Mouse (Mus musculus): Measurements from ENCODE around the gene Col4a4. TPM values are rescaled to one million over a fixed set of nuclear protein-coding genes. Genes with fewer than 3 reads are reported as not detected.

Gene Col4a4
- total RNA-seq, 2 experiments from 2014 or later = 0.62 to 1.0 TPM

DNA sequence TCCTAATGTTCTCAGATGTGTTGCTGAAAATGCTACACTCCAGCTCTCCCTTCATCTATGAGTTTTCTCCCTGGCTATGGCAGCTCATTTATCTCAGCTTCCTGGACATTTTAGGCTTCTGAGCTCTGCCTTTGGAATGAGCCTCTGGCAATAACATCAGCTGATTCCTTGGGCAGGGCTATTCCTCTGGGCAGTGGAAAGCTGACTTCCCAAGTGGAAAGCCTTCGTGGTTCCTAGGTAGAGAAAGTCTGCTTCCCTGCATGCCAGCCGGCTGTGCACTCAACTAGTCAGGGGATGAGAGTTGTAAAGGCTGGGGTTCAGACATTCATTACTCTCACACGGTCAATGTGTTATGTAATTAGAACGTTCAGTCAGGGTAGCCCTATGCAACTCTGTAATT lies 8.3 kb downstream of the Col4a4 start:
- no peak for DNase-seq (ENCODE audit: low spot score in 2 of 2)

DNA sequence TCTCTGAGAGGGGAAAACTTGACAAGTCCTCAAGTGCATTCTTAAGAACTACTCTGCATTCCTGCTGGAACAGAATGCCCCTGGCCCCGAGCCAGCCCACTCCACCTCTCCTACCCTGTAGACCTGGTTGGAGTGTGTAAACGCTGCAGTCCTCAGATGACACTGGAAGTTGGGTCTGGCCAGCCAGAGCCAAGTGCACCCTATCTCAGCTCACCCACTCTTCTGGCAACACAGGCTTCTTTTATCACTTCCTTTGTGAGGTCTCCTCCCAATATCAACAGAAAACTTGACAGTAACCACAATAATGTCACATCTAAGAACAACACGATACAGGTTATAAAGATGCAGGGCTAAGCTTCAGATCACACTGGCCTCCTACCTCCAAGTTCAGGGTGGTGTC lies 8.7 kb downstream of the Col4a4 start:
- DNase-seq (ENCODE audit: low spot score in 2 of 2) = no peak

DNA sequence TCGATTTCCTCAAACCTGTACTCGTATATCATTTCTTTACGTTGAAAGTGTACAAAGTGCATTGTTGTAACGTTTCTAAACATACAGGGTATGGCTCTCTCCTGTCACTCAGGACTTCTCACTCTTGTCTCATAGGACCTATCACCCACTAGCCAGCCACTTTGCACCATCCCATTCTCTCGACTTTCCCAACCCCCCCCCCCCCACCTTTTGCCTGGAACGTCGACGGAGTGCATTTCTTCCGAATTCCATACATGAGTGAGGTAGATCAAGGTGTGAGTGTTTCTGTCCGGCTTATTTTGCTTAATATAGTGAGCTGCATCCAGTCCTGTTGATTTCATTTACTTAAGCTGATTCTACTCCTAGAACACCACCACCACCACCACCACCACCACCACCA lies 9.3 kb downstream of the Col4a4 start:
- no peak for DNase-seq (ENCODE audit: low spot score in 2 of 2)

DNA sequence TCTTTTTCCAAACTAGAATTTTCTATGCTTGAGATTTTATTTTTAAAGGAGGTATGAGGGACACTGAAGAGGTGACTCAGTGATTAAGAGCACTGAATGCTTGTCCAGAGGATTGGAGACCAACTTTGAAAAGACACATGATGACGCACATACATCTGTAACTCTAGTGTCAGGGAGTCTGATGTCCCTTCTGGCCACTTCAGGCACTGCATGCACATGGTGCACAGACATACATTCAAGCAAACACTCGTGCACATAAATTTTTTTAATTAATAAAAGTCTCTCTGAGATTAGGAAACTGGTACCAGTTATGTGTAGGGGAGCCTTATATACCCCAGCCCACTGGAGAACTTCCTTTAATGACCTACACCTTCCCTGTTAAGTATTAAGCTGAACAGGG lies 10.5 kb downstream of the Col4a4 start:
- no peak for DNase-seq (ENCODE audit: low spot score in 2 of 2)

DNA sequence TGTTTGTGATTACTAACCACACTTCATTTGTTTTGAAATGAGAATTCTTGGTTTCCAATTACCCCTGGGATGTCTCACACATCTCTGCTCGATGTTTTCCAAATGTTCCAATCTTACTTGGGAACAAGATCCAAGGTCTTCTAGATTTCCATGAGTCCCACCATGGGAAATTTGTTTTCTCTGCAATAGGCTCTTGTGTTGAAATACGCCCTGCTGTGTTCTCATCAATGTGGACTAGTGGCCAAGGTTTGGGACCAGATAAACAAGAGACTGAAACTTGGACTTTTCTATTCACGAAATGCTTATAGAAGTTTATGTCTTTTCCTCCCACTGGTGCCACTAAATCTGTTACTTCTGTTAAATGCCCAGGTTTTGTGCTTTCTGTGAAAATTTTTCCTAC lies 11.0 kb downstream of the Col4a4 start:
- no peak for DNase-seq (ENCODE audit: low spot score in 2 of 2)

DNA sequence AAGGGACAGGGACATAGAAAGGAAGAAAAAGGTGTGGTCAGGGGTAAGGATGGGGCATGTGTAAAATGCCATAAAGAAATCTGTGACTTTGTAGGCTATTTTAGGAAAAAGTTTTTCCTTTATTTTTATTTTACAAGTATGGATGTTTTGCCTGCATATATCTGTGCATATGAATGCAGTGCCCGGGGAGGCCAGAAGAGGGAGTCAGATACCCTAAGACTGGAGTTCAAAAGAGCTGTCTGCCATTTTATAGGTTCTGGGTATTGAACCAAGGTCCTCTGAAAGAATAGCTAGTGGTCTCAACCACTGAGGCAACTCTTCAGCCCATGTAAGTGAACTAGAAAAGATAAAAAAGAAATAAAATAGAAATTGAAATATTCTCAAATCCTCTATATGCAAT lies 14.9 kb downstream of the Col4a4 start:
- no peak for DNase-seq (ENCODE audit: low spot score in 2 of 2)

DNA sequence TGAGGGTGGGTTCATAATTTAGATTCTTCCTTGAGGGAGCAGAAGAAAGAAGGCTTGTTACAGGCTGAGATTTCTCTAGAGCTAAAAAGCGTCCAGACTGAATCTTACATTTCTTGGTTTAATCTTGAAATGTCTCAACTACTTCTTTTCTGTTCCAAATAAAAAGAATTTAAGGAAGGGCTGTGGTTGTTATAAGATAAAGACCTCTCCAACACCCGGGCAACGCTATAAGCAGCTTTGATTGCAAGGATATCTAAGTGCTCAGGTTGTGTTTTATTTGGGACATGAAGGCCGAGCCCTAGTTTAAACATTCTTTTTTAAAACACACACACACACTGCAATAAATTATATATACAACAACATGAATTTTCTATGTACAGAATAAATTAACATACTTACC lies 17.2 kb downstream of the Col4a4 start:
- DNase-seq (ENCODE audit: low spot score in 2 of 2) = no peak

DNA sequence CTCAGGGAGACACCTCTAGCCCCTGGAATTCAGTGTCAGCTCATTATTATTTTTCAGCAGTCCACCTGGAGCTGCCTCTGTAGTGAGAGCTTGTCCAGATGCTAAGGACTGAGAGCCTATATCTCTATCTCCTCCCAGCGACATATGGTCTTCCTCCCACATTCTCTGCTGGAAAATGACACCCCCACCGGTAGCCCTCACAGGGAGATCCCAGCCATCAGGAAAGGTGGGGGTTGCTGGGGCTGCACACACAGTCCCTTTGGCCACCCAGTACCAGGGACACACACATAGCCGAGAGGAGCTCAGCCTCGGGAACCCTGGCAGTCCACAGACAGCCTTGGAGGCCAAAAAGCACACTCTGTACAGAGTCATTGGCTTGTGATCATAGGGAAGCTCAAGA lies 26.4 kb downstream of the Col4a4 start:
- no peak for DNase-seq (ENCODE audit: low spot score in 2 of 2)

DNA sequence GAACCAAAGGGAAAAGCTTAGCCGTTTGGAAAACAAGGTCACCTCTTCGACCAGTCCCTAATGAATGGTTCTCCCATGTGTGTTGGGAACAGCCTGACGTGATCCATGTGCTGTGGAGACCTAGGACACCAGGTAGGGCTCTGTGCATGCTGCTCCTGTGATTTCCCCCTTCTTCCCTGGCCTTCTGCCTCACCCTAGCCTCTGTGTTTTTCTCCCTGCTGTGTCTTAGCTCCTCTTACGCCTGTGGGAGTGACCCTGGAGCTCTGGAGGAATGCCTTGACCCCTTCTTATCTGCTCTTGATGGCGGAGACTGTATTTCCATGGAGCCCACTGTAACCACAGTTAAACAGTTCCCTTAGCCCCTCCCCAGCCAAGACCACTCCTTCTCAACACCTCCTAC lies 31.8 kb downstream of the Col4a4 start:
- DNase-seq (ENCODE audit: low spot score in 2 of 2) = no peak

DNA sequence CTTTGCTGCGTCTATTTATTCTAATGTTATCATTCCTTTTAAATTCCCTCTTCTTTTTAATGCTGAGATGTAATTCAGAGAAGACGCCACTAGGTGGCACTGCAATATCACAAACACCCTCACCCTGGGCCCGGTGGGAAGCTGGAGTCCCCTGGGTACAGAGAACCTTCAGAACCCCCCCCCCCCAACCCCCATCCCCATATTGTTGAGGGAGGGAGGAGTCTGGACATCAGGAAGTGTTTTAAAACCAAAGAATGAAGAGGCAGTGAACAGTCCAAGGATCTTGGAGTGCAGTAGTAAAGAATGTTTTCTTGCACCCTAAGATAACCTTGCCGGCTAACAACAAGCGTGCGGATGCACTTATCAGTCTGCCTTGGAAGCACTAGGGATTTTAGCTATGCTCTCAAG lies 32.2 kb downstream of the Col4a4 start:
- no peak for DNase-seq (ENCODE audit: low spot score in 2 of 2)

DNA sequence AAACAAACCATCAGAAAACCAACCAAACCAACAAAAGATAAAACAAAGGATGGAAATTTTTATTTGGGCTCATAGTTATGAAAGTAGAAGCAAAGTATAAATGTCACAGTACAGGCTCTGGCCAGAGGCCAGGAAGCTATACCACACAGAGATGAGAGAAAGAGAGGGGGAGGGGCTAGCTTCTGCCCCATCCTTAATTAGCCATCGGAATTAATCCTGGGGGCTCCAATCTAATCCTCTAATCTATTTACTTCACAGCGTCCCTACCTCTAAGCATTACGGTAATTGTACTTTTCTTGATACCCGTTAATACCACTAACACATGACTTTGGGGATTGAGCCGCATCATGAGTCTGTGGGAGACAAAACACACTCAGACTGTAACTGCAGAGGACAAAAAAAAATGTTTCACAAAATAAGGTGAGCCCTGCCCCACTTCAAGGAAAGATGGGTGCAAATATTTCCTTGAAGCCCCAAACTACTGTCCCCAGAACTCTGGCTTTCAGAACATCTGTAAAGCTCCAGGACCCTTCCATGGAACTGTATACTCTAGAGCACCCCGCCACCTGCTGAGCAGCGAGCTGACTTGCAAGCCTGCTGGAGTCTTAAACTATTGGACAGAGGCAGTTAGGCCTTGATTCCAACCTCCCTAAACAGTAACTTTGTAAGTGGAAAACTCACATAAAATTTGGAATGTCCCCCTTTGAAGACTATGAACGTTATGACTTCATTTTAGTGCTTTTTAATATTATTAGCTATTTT lies 41.3 kb downstream of the Col4a4 start:
- no peak for DNase-seq (ENCODE audit: low spot score in 2 of 2)

DNA sequence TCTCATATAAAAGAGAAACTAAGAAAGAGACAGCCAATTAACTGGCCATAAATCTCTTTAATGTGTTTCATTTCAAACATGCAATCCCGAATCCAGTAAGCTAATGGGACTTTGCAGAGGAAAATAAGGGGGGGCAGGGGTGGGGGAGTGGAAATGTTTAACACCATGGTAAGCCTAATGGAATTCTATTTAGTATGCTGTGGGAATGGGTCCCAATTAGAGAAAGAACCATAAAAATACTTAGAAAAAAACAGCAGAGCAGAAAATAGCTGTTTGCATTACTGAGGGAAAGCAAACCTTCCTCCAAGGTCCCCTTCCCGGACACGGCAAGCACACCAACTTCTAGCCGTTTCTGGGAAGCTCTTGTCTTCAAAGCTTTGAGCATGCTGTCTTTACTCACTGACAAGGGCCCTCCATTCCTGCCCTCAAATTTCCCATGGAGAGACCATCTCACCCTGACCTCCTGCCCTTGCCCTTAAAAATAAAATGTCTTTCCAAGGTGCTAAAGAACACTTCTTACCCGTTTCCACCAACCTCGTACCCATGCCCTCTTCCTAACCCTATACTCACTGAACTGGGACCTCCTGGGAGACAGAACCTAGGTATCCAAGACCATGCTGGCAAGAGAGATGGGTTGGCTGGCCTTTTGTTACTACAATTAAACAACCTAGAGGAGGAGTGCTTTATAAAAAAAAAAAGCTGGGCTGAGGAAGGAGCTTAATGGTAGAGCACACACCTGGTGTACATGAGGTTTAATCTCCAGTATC lies 42.0 kb downstream of the Col4a4 start:
- DNase-seq (ENCODE audit: low spot score in 2 of 2) = no peak

DNA sequence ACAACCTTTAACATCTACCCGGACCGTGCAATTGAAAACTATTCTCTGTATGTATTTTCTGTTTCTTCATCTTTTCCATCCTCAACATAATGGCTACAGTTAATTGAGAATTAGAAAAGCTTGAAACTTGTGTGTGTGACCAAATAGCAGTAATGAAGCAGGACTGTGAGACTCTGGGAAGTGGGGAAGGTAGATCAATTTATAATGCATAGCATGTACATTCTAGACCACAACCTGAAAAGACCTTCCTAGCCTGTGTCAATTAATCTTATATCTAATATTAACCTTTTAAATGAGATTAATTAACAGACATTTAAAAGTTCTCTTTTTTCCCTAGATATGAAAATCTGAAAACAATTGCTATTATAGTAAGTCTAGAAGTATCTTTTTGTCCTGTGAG lies 42.7 kb downstream of the Col4a4 start:
- DNase-seq (ENCODE audit: low spot score in 2 of 2) = no peak

DNA sequence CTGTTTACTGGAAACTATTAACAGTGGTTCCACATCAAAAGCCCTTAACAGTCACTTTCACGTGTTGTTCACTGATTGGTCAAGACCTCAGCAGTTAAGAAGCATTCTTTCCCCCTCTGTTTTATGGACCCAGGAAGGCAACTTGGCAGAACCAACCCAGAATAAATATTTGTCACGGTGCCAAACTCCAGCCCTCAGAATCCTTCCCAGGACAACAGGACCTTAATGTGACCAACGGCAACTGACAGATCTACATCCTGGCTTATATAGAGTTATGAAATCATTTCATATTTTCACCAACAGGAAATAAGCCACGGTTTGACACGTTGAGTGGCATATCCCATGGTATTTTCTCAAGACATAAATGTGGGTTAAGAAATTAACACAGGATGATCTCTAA lies 46.6 kb downstream of the Col4a4 start:
- no peak for DNase-seq (ENCODE audit: low spot score in 2 of 2)

DNA sequence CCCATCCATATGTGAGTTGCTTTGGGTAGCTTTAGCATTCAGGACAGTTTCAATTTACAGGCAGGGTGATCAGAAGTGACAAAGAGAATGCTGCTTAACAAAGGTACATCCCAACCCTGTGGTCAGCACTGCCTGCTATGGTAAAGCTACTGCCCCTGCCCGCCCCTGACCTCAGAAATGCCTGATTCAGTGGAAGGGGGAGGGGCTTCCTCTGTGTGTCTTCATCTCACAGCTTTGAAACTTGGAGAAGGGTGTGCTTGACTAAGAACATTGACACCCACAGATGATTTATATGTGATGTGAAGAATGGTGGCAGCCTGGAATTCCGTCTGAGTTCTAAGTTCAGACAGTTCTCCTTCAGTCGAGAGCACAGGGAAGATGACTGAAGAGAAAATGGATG lies 48.8 kb downstream of the Col4a4 start:
- no peak for DNase-seq (ENCODE audit: low spot score in 2 of 2)

DNA sequence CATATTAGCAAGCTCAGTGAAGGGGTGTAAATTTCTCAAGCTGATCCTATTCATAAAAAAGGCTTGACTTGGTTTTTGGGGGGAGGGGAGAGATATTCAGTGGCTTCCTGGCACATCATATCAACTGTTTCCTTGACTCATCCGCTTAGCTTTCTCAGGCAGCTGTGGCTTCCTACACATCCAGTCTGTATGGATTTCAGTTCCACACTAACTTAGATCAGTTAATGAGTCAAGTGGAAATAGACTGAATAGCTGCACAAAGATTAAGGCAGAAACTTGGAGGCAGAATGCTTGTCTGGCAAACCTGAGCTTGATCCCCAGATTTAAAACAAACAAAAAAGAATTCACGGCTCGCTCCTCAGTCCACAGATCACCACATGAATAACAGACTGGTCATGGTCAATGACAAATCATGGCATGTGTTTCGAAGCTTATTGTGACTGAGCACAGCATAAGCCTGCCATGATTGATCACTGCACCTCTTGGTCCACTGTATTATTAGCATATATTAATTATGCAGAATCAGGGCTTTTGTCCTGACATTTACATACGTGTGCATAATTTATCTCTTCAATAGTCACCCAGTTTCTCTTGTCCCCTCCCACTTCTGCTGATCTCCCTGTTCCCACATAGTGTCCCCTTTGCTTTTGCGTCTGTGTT lies 50.0 kb downstream of the Col4a4 start:
- DNase-seq (ENCODE audit: low spot score in 2 of 2) = no peak

DNA sequence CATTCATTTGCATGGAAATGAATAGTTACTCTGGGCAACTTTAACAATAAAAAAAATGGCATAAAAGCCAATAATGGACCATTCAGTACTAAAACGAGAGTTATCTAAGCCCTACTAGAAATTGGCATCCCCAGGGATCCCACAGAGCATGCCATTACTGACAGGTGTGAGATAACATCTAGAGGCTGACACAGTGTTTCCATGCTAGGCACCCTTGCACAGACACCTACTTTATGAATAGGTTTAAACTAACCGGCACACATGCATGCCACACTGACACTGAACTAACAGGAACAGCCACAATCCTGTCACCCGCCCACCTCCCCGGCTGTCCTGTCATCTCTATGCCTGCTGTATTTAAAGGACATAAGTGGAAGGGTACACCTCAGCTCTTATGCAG lies 58.7 kb downstream of the Col4a4 start:
- DNase-seq (ENCODE audit: low spot score in 2 of 2) = no peak

DNA sequence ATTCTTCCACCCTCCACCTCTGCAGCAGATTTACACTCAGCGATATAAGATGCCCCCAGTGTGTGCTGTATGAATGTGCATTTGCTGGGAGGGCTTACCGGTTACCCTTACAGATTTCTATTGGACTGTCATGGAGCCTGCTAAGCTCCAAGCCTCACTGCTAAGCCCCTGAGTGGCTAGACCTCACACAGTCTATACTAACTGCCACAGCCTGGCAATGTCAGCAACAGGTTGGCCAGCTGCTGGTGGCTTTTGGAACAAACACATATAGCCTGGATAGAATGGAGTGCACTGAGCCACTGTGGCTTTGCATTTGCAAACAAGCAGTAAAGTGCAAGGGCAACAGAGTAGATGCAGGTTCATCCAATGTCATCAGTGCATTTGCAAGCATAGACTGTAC lies 94.7 kb downstream of the Col4a4 start:
- no peak for DNase-seq (ENCODE audit: low spot score in 2 of 2)

DNA sequence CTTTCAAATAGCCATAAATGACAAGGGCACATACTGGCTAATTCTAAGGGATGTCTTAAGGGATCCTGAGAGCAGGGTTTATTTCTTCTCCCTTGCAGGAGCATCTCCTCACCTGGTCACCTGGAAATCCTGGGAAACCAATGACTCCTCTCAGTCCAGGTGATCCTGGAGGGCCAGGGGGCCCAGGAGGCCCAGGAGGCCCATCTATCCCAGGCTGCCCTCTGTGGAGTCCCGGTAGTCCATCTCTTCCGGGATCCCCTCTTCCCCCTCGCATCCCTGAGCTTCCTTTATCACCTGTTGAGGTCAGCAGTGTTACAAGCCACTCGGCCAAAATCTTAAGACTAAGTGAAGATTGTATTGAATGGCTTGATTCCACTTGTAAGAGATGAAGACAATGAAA lies 100.3 kb downstream of the Col4a4 start:
- no peak for DNase-seq (ENCODE audit: low spot score in 2 of 2)

DNA sequence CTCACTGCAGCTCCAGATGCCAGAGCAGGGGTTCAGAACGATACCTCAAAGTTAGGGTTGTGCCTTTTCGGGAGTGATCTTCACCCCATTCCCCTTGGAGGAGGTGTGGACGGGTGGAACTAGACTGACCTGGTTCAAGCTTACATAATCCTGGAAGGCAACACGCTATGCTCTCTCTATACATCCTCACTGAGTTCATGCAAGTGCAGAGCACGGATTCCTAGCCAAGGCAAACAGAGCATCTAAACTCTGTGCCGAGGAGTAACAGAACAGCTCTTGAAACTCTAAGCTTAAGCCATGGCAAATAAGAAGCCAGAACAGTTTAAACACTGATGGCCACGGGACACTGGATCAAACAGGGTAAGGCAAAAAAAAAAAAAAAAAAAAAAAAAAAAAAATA lies 104.3 kb downstream of the Col4a4 start:
- DNase-seq (ENCODE audit: low spot score in 2 of 2) = no peak

DNA sequence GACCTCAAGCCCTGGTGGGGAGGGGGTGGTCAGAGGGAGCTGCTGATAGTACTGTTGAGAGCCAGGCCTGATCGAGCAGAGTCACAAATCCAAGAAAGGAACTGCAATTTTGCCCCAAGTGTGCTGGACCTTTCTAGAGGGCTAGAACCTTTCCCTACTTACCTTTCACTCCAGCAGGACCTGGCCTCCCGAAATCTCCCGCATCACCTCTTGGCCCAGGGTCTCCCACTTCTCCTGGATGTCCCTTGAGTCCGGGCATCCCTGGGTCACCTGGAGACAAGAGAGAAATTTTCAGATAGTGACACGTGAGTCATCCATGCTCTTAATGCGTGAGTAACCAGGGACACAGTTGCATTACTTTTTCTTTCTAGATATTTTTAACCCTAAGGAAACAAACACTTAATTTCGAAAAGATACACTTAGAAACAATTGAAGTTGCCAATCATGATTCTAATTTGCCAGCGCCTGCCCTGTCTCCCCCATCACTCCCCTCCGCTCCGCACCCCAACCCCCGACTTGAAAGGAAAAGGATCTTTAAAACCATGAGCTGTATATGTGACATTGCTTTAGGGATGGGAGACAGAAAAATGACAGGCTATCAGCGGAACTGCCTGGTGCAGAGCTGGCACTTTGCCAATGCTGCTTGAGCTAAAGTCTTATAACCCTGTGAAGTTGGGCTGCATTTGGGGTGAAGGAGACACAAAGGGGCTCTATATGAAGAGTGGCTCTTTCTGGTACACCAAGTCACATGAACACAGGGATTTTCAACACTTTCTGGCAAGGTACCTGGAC lies 106.8 kb downstream of the Col4a4 start:
- DNase-seq (ENCODE audit: low spot score in 2 of 2) = no peak

DNA sequence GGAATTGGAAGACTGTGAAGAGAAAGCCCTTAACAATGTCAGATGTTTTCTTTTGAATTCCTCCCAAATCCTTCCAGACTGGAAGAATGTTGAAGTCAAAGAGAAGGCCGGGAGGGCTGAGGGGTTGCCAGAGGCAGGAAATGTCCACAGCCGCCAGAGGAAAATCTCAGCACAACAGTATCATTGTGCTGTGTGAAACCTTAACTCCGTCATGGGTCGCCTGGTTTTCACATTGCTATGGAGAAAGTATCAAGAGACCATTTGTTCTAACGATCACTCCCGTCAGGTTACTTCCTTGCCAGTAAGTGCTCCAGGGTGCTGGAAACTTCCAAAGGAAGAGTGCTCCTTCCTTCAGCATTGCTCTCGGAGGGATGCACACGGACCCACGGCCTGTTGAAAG lies 109.9 kb downstream of the Col4a4 start:
- peak in 1 of 2 experiments; percentile 57 for DNase-seq (ENCODE audit: low spot score in 2 of 2)

Measured in gastrocnemius, postnatal 4 days (tissue).